Mouse (Mus musculus) liver, embryonic 14.5 days (tissue): ENCODE measurements around the gene Tmem132b.

ENCODE experiments used
- CTCF ChIP-seq: IDR thresholded peaks from 2 replicates; pipeline ENCODE4 v1.5.1; 2016; ENCODE audit warnings: antibody characterized with exemption, low read depth, control low read depth
- EP300 ChIP-seq: IDR thresholded peaks from 2 replicates; pipeline ENCODE4 v1.6.1; 2016; ENCODE audit warnings: antibody characterized with exemption, low read depth

DNA sequence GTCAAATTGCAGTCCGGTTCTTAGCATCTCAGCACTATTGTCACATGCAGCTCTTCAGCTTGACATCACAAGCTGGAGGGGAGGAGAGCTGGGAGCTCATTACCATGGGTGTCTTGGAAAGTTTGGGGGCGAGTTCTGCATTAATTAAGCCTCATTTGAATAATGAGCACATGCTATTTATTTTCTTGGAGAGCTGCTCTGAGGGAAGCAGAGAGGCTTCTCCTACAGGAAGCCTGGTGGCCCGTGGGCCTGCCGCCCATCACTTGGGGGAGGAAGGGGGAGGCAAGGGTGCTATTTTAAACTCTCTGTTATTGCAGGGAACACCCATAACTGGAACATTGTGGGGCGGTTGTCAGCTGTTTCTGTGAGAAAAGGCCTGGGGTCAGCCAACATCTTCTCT, 273.8 kb downstream of the Tmem132b start:
- no peak for TF ChIP-seq CTCF
- no peak for TF ChIP-seq EP300
